1 mouse cellular context compared by ENCODE assay signal in the genomic region with DNA sequence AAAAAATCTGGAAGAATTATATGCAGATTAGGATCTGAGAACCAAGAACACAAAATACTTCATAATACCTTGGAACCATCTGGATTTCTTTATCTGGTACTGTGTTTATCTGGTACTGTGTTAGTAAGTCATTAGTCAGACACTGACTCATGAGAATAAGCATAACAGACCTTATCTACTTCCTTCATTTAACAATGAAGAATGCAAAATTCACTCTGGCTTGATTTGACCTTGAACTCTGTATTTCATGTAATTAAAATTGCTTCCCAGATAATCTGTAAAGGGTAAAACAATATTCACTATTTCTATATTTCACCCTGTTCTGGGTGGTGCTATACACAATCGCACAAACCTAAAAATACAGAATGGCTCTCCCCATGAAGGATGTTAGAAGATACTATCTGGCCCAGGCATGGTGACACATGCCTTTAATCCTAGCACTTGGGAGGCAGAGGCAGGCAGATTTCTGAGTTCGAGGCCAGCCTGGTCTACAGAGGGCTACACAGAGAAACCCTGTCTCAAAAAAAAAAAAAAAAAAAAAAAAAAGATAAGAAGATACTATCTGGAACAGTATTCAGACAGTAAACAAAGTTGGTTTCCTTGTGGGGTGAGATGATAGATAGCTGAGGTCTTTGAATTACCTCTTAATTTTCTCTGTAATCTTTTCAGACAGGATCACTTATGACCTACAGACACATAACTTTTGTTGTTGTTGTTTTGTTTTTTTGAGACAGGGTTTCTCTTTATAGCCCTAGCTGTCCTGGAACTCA.
TF ChIP-seq lines count a peak whose summit lies in the region.

No protein-coding gene starts in this region.

TF ChIP-seq in CH12.LX, 34 proteins besides CTCF, POLR2A, EP300 and RAD21 (continued from another document):
- TF ChIP-seq UBTF (IDR thresholded peaks at IDR 0.05; ENCODE audit: low read depth, low read length) (0 out of 2 replicates have a peak, but pooled peaks have one; percentile 1), ZNF384 (IDR thresholded peaks at IDR 0.05; ENCODE audit: low read depth, low read length) (peak; percentile 51), ZKSCAN1 (IDR thresholded peaks at IDR 0.05; ENCODE audit: borderline replicate concordance, low read depth, low read length) (no peak)
